Mouse (Mus musculus): ENCODE measurements around the gene Reg3b. TPM values are rescaled to one million over a fixed set of nuclear protein-coding genes. Genes with fewer than 3 reads are reported as not detected.

Gene Reg3b
- total RNA-seq (2023): not detected

DNA sequence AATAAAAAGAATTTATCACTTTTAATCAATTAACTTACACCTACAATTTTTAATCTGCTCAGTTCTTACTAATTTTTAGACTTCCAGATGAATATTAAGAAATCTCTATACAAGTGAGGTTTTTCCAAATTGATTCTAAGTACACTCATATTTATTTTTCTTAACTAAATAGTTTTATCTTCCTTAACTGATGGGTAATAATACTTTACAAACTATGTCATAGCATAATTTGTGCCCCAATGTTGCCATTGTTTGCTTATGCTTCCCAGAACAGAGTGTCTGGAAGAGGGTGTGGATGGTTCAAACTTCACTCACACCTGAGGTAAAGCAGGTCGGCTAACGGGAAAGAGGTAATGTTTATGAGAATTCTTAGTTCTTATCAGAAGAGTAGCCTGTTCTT lies at the start of gene Reg3b:
Gene Reg3b, plus strand, starts transcription at position 301 of the 400 bp plus-strand sequence.

DNA sequence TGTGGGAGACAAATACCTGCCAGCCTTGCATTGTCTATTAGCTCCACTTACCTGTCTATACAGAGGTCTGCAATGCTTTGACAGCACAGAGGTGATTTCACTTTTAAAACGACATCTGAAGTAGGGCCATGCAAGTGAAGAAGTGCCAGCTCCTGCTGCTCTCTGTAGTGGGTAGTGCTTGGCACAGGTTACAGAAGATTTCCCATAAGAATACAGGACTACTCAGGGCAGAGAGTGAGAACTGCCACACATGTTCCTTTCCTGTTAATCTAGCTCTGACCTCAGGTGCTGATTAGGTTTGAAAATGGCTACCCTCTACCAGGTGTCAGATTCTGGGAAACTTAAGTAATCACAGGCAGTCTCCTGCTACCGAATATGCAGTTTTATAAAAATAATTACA lies 8.3 kb downstream of the Reg3b start, which contains the start of gene Reg3d:
Gene Reg3d, minus strand, starts transcription at position 101 of the 400 bp plus-strand sequence.

DNA sequence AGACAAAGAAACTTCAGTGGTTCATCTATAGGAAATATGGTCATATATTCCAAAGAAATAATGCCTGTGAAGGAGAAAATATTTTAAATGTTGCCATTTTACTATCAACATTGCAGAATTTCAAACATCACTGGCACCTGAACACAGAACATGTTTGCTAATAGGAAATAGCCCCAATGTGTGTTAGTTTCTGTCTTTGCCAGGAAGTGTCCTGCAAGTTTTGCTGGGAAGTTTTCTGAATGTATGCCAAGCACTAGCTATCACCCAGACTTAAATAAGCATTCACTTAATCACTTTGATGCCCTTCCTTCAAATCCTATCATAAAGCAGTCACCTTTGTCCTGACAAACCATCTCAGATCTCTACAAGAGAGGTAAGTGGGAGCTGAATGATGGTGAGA lies 10.0 kb downstream of the Reg3b start, which contains the start of gene Reg3a:
Gene Reg3a, plus strand, starts transcription at position 301 of the 400 bp plus-strand sequence.

DNA sequence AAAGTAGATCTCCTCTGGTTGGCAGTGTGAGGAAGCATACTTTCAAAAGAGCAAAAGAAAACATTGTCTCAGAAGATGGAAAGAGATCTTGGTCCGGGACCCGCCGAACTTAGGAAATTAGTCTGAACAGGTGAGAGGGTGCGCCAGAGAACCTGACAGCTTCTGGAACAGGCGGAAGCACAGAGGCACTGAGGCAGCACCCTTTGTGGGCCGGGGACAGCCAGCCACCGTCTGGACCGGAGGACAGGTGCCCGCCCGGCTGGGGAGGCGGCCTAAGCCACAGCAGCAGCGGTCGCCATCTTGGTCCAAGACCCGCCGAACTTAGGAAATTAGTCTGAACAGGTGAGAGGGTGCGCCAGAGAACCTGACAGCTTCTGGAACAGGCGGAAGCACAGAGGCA lies 24.9 kb downstream of the Reg3b start, which contains the start of gene Reg2:
Gene Reg2, plus strand, starts transcription at position 301 of the 400 bp plus-strand sequence.

DNA sequence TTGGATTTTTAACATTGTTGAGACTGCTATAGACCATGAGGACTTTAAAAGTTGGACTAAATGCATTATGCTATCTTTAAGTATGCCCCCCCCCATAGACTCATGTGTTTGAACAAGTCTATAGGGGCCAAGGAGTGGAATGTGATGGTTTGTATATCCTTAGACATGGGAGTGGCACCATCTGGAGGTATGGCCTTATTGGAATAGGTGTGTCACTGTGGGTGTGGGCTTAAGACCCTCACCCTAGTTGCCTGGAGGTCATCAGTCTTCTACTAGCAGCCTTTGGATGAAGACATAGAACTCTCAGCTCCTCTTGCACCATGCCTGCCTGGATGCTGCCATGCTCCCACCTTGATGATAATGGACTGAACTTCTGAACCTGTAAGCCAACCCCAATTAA lies 52.0 kb downstream of the Reg3b start, which contains the start of gene Reg1:
Gene Reg1, plus strand, starts transcription at position 301 of the 400 bp plus-strand sequence.

Other genes starting within 250 kb of the Reg3b start
- gene Reg3d, start 8.2 kb downstream of the Reg3b start, total RNA-seq (2023): not detected
- gene Reg3a, start 10.1 kb downstream of the Reg3b start, total RNA-seq (2023): not detected
- not detected for gene Reg2, start 25.0 kb downstream of the Reg3b start, total RNA-seq (2023)
- not detected for gene Reg1, start 52.1 kb downstream of the Reg3b start, total RNA-seq (2023)
- not detected for gene Reg3g, start 98.2 kb downstream of the Reg3b start, total RNA-seq (2023)